Mouse (Mus musculus): Measurements from ENCODE around the gene Sparcl1. TPM values are rescaled to one million over a fixed set of nuclear protein-coding genes. Genes with fewer than 3 reads are reported as not detected.

Gene Sparcl1
- polyA plus RNA-seq, 1 experiment: 3.8 TPM

DNA sequence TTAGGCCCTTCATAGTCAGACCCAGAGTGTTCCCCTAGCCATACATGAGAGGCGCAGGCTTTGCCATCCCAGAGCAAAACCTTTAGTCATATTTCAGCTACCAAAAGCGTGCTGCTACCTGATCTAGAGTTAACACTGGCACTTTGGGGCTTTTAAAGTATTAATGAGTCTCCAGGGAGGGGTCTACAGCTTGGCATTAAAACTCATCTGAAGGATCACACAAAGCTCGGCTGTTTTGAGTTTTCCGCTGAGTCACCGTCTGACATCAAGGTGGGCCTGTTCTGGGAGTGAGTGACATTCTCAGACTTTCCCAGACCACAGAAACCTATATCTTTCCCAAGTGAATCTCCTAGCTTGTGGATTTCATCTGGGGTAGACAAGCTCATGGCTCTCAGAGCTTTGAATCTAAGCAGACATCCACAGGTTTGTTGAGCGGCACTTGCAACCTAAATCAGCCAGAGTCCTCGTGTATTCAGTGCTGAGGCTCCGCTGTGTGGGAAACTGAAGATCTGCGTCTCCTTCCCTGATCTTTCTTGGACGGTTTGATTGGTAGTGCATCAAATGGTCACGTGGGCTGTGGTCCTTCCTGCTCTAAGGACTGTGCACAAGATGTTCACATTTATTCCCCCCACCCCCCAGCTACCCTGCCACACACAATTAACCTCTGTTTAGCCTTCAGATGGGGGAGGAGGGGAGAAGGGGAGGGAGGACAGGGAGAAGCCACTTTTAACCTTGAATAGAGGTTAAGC is 5.2 kb downstream of the Sparcl1 start:
- no peaks in the 10 kb centered on the region for H3K4me1 ChIP-seq (ENCODE audit: control insufficient read depth, insufficient read depth, low read length)
- no peak overlapping the region for H3K27ac ChIP-seq (ENCODE audit: control insufficient read depth, insufficient read depth, low read depth, low read length, poor library complexity)
- 71% methylated on average over 11 of the region's 11 CpGs for WGBS
- TF ChIP-seq CTCF (IDR thresholded peaks at IDR 0.05; ENCODE audit: control insufficient read depth, insufficient read depth, low read length) (no peak), POLR2A (IDR thresholded peaks at IDR 0.05; ENCODE audit: borderline replicate concordance, control insufficient read depth, low read depth, low read length) (no peak)
- H3K4me3 ChIP-seq (replicated peaks; ENCODE audit: control insufficient read depth, low read depth, low read length): no peak overlapping the region

DNA sequence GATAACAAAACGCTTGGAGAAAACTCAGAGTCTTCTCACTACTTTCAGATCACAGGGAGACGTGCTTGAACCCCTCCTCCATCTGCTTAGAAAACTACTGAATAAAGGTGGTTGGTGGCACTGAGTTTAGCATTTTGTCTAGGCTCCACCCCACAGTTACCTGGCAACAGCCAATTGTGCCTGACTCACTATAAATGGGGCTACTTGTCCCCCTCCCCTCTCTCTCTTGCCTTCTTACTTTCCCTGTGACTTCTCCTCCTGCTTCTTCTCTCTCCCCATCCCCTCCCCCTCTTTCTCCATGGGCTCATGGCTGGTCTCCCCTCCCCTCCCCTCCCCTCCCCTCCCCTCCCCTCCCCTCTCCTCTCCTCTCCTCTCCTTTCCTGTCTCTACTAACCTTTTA is 9.4 kb downstream of the Sparcl1 start:
- Histone ChIP-seq H3K4me1 (ENCODE audit: control insufficient read depth, insufficient read depth, low read length) (no peaks in the 10 kb centered on the region), H3K27ac (ENCODE audit: control insufficient read depth, insufficient read depth, low read depth, low read length, poor library complexity) (no peak overlapping the region), H3K4me3 (replicated peaks; ENCODE audit: control insufficient read depth, low read depth, low read length) (no peak overlapping the region)
- no peak for TF ChIP-seq CTCF (IDR thresholded peaks at IDR 0.05; ENCODE audit: control insufficient read depth, insufficient read depth, low read length)
- no peak for TF ChIP-seq POLR2A (IDR thresholded peaks at IDR 0.05; ENCODE audit: borderline replicate concordance, control insufficient read depth, low read depth, low read length)
- 84% methylated on average over 2 of the region's 2 CpGs for WGBS

DNA sequence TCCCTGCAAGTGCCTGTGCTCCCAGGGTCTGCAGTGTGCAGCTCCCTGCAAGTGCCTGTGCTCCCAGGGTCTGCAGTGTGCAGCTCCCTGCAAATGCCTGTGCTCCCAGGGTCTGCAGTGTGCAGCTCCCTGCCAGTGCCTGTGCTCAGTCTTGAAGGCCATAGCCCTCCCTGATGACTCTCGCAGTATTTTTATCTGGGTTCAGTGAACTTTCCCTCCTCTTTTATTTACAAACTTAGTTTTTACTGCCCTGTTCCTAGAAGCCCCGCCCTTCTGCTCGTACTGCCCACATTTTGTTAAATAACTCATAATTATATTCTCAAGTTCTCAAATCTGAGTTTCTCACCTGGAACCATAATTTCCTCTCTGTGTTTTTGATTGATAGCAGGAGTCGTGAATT is 10.4 kb downstream of the Sparcl1 start:
- WGBS: 65% methylated on average over 4 of the region's 4 CpGs
- TF ChIP-seq POLR2A (IDR thresholded peaks at IDR 0.05; ENCODE audit: borderline replicate concordance, control insufficient read depth, low read depth, low read length) (no peak), CTCF (IDR thresholded peaks at IDR 0.05; ENCODE audit: control insufficient read depth, insufficient read depth, low read length) (no peak)

DNA sequence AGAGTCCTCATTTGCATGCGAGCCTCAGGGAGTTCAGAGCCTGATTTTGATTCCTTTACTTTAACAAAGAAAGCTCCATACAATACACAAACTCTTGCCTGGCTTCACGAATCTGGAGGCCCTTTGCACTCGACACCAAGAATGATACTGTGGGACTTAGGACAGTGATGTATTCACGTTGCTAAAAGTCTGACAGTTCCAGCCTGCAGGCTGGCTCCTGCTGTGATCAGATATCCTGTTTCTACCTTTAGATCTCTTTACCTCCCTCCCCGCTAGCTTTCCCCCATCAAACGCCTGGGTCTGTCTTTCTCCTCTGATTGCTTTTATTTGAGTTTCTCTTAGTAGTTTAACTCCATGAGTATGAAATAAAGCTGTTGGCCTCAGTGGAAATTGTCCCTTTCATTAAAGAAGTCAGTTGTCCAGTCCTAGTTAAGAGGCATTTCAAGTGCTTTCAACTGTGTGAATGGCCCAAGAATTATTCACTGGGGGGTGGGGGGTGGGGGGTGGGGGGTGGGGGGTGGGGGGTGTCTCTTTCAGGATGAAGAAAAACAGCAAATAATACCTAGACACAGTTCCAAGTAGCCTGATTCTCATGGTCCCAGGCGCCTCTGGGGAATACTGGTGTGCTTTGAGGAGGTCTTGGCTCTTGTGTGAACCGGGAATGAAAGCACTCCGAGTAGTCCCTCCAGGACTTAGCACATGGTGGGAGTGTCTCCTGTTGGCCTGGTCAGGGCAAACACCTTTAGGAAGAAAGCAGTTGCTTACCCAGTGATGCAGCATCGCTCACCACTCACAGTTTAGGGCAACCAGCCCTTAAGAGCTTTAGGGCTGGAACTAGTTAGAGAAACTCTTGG is 11.6 kb downstream of the Sparcl1 start:
- TF ChIP-seq POLR2A (IDR thresholded peaks at IDR 0.05; ENCODE audit: borderline replicate concordance, control insufficient read depth, low read depth, low read length) (no peak), CTCF (IDR thresholded peaks at IDR 0.05; ENCODE audit: control insufficient read depth, insufficient read depth, low read length) (no peak)
- Histone ChIP-seq H3K4me1 (ENCODE audit: control insufficient read depth, insufficient read depth, low read length) (no peaks in the 10 kb centered on the region), H3K4me3 (replicated peaks; ENCODE audit: control insufficient read depth, low read depth, low read length) (no peak overlapping the region), H3K27ac (ENCODE audit: control insufficient read depth, insufficient read depth, low read depth, low read length, poor library complexity) (no peak overlapping the region)
- 75% methylated on average over 10 of the region's 10 CpGs for WGBS

More for the DNA sequence above, 10.4 kb downstream of the Sparcl1 start:
- H3K4me1 ChIP-seq (ENCODE audit: control insufficient read depth, insufficient read depth, low read length): no peaks in the 10 kb centered on the region
- no peak overlapping the region for H3K27ac ChIP-seq (ENCODE audit: control insufficient read depth, insufficient read depth, low read depth, low read length, poor library complexity)
- no peak overlapping the region for H3K4me3 ChIP-seq (replicated peaks; ENCODE audit: control insufficient read depth, low read depth, low read length)

DNA sequence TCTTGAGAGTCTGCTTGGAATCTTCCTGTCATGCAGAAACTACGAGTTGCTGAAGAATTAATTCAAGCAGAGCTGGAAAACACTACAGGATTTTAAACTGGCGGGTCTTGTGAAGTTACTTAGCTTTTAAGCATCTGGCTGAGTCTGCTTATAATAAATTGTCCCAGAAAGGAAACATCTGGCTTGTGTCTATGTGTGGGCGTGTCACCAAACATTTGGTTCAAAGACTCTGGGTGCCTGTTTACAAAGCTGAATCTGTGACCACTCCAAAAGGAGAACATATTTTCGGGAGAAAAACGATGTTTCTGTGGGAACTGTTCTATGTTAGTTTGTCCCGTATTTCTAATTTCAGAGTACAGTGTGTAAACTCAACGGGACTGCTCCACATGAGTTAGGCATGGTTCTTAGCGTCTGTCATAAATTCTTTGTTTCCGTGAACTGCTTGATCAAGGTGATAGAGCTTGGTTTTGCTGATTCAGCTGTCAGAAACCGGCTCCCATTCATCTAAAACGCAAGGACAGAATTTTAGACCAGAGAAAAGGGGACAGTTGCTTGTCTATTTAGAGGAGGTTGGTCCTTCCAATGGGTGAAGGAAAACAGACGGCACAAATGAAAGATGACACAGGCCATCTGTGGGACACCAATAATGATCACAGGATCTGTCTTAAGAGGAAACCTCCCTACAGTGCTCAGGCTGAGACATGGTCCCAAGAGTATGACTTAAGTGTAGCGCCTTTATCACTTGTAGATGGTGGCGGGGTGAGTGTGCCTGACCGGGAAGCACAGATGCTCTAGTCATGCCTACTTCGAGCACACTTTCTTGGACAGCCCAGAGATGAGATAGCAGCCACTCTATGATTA is 17.2 kb downstream of the Sparcl1 start:
- no peak overlapping the region for H3K4me3 ChIP-seq (replicated peaks; ENCODE audit: control insufficient read depth, low read depth, low read length)
- H3K27ac ChIP-seq (ENCODE audit: control insufficient read depth, insufficient read depth, low read depth, low read length, poor library complexity): no peak overlapping the region
- H3K4me1 ChIP-seq (ENCODE audit: control insufficient read depth, insufficient read depth, low read length): no peaks in the 10 kb centered on the region
- TF ChIP-seq CTCF (IDR thresholded peaks at IDR 0.05; ENCODE audit: control insufficient read depth, insufficient read depth, low read length): no peak
- no peak for TF ChIP-seq POLR2A (IDR thresholded peaks at IDR 0.05; ENCODE audit: borderline replicate concordance, control insufficient read depth, low read depth, low read length)
- WGBS: 38% methylated on average over 16 of the region's 16 CpGs

DNA sequence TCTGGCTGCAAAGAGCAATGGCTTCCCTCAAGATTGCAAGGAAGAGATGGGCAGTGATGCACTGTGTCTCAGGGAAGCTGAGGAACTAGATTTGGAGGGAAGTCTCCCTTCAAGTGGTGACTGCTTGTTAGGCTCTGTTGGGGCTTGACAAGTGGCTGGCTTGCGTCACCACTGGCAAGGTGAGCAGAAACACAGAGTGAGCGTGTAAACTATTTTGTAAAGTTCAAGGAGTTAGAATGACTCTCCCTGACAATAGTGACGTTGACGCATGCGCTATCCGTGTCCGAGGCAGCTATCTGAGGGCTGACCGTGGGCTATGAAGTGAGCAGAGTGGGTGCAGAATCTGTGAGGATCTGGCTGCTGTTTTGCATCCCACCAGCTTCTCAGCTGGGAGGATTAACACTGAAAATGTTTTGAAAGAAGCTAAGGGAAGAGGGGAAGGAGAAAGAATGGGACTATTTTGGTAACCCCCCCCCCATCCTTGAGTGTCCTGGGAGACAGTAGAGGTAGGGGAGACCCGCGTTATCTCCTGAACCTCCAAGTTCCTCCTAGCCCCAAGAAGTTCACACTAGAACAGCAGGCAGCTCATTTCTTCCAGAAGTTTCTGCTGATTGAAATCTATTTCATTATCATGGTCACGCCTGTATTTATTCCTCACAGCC is 18.0 kb downstream of the Sparcl1 start:
- TF ChIP-seq CTCF (IDR thresholded peaks at IDR 0.05; ENCODE audit: control insufficient read depth, insufficient read depth, low read length) (no peak), POLR2A (IDR thresholded peaks at IDR 0.05; ENCODE audit: borderline replicate concordance, control insufficient read depth, low read depth, low read length) (no peak)
- Histone ChIP-seq H3K27ac (ENCODE audit: control insufficient read depth, insufficient read depth, low read depth, low read length, poor library complexity) (no peak overlapping the region), H3K4me1 (ENCODE audit: control insufficient read depth, insufficient read depth, low read length) (no peaks in the 10 kb centered on the region), H3K4me3 (replicated peaks; ENCODE audit: control insufficient read depth, low read depth, low read length) (no peak overlapping the region)
- WGBS: 69% methylated on average over 11 of the region's 11 CpGs

DNA sequence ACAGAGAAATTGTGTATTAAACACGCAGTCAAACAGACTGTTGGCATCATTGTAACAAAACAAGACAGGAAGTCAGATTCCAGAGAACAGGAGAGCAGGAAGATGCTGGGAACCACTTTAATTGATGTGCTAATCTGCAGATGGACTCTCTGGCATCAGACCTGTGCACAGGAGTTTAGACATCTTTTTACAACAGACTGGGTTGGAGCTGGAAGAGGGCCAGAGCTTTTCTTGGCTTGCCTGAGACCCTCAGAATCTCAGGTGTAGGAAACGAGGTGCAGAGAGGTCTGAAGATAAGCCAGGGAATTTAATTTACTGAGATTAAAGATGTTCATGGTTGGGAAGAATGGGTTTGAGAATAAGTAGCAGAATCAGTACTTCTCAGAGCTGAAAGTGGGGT is 23.8 kb downstream of the Sparcl1 start:
- Histone ChIP-seq H3K4me1 (ENCODE audit: control insufficient read depth, insufficient read depth, low read length) (no peaks in the 10 kb centered on the region), H3K27ac (ENCODE audit: control insufficient read depth, insufficient read depth, low read depth, low read length, poor library complexity) (no peak overlapping the region), H3K4me3 (replicated peaks; ENCODE audit: control insufficient read depth, low read depth, low read length) (no peak overlapping the region)
- WGBS: 74% methylated on average over 2 of the region's 2 CpGs
- TF ChIP-seq CTCF (IDR thresholded peaks at IDR 0.05; ENCODE audit: control insufficient read depth, insufficient read depth, low read length) (no peak), POLR2A (IDR thresholded peaks at IDR 0.05; ENCODE audit: borderline replicate concordance, control insufficient read depth, low read depth, low read length) (no peak)
